Mouse (Mus musculus): Measurements from ENCODE around the gene Meis1. TPM values are rescaled to one million over a fixed set of nuclear protein-coding genes. Genes with fewer than 3 reads are reported as not detected.

The Meis1 gene
- polyA plus RNA-seq, 1 experiment from 2014 or later, result 24.6 TPM

- H3K36me3 ChIP-seq, result peaks cover 12% of the 10 kb centered on the region; the same call in 1 of the 2 replicates
- H3K9me3 ChIP-seq (replicated peaks), result no peaks in the 10 kb centered on the region
- peaks cover 21% of the 10 kb centered on the region for H3K4me1 ChIP-seq
- peak overlapping the region; percentile 89 for H3K4me2 ChIP-seq
- peak overlapping the region; percentile 65 for H3K4me3 ChIP-seq
- WGBS (ENCODE audit: insufficient replicate concordance), result 26% methylated on average over 25 of the region's 25 CpGs
- peak overlapping the region; percentile 74; the same call in 1 of the 2 replicates for H3K9ac ChIP-seq
- H3K27ac ChIP-seq, result peak overlapping the region; percentile 27; the same call in 1 of the 2 replicates
- ATAC-seq, result no peak
- H3K27me3 ChIP-seq (replicated peaks), result peaks cover 51% of the 10 kb centered on the region
Observed at GRCm38 (mm10) chr11:19013141-19014112, 5.4 kb downstream of the Meis1 start.

GRCm38 (mm10) chr11:19012463-19013115, 6.2 kb downstream of the Meis1 start:
- Histone ChIP-seq H3K9me3 (replicated peaks) (no peaks in the 10 kb centered on the region), H3K4me3 (no peak overlapping the region), H3K4me1 (peaks cover 23% of the 10 kb centered on the region), H3K27me3 (replicated peaks) (peaks cover 45% of the 10 kb centered on the region), H3K27ac (peak overlapping the region; percentile 27; the same call in 1 of the 2 replicates), H3K9ac (no peak overlapping the region), H3K4me2 (no peak overlapping the region; the same call in 1 of the 2 replicates), H3K36me3 (peaks cover 12% of the 10 kb centered on the region; the same call in 1 of the 2 replicates)
- ATAC-seq, result no peak
- WGBS (ENCODE audit: insufficient replicate concordance), result 46% methylated on average over 2 of the region's 2 CpGs

- Histone ChIP-seq H3K9ac (no peak overlapping the region), H3K27me3 (replicated peaks) (peaks cover 41% of the 10 kb centered on the region), H3K4me3 (no peak overlapping the region), H3K27ac (no peak overlapping the region), H3K4me1 (peaks cover 26% of the 10 kb centered on the region), H3K9me3 (replicated peaks) (no peaks in the 10 kb centered on the region), H3K4me2 (no peak overlapping the region), H3K36me3 (peaks cover 12% of the 10 kb centered on the region; the same call in 1 of the 2 replicates)
- 74% methylated on average over 2 of the region's 2 CpGs for WGBS (ENCODE audit: insufficient replicate concordance)
- no peak for ATAC-seq
Observed at GRCm38 (mm10) chr11:19012001-19012400, 6.8 kb downstream of the Meis1 start.

GRCm38 (mm10) chr11:19011108-19011805, 7.5 kb downstream of the Meis1 start:
- Histone ChIP-seq H3K4me1 (peaks cover 26% of the 10 kb centered on the region), H3K4me3 (no peak overlapping the region), H3K9me3 (replicated peaks) (no peaks in the 10 kb centered on the region), H3K9ac (no peak overlapping the region), H3K36me3 (peaks cover 12% of the 10 kb centered on the region; the same call in 1 of the 2 replicates), H3K27ac (no peak overlapping the region), H3K27me3 (replicated peaks) (peaks cover 33% of the 10 kb centered on the region), H3K4me2 (no peak overlapping the region)
- ATAC-seq, result no peak
- 56% methylated on average over 9 of the region's 9 CpGs for WGBS (ENCODE audit: insufficient replicate concordance)

- no peak overlapping the region for H3K4me3 ChIP-seq
- H3K27me3 ChIP-seq (replicated peaks), result peaks cover 25% of the 10 kb centered on the region
- peaks cover 22% of the 10 kb centered on the region; the same call in 1 of the 2 replicates for H3K4me1 ChIP-seq
- no peaks in the 10 kb centered on the region for H3K9me3 ChIP-seq (replicated peaks)
- H3K4me2 ChIP-seq, result peak overlapping the region; percentile 38
- H3K9ac ChIP-seq, result no peak overlapping the region
- ATAC-seq, result no peak
- H3K27ac ChIP-seq, result peak overlapping the region; percentile 36; the same call in 1 of the 2 replicates
- H3K36me3 ChIP-seq, result peaks cover 12% of the 10 kb centered on the region; the same call in 1 of the 2 replicates
- WGBS (ENCODE audit: insufficient replicate concordance), result 46% methylated on average over 14 of the region's 14 CpGs
Observed at GRCm38 (mm10) chr11:19010396-19010811, 8.4 kb downstream of the Meis1 start.

GRCm38 (mm10) chr11:19009536-19010395, 9.0 kb downstream of the Meis1 start:
- Histone ChIP-seq H3K9me3 (replicated peaks) (no peaks in the 10 kb centered on the region), H3K27me3 (replicated peaks) (peaks cover 19% of the 10 kb centered on the region), H3K4me2 (peak overlapping the region; percentile 38), H3K4me3 (no peak overlapping the region), H3K4me1 (peaks cover 19% of the 10 kb centered on the region; the same call in 1 of the 2 replicates), H3K36me3 (peaks cover 12% of the 10 kb centered on the region; the same call in 1 of the 2 replicates), H3K9ac (no peak overlapping the region), H3K27ac (peak overlapping the region; percentile 36; the same call in 1 of the 2 replicates)
- ATAC-seq, result no peak
- 55% methylated on average over 17 of the region's 17 CpGs for WGBS (ENCODE audit: insufficient replicate concordance)

- H3K4me3 ChIP-seq, result no peak overlapping the region
- no peak for ATAC-seq
- no peak overlapping the region for H3K9ac ChIP-seq
- peaks cover 12% of the 10 kb centered on the region; the same call in 1 of the 2 replicates for H3K36me3 ChIP-seq
- no peaks in the 10 kb centered on the region for H3K9me3 ChIP-seq (replicated peaks)
- peak overlapping the region; percentile 12; the same call in 1 of the 2 replicates for H3K4me2 ChIP-seq
- WGBS (ENCODE audit: insufficient replicate concordance), result 61% methylated on average over 13 of the region's 13 CpGs
- peaks cover 12% of the 10 kb centered on the region; the same call in 1 of the 2 replicates for H3K4me1 ChIP-seq
- peaks cover 9% of the 10 kb centered on the region for H3K27me3 ChIP-seq (replicated peaks)
- H3K27ac ChIP-seq, result no peak overlapping the region
Observed at GRCm38 (mm10) chr11:19008610-19009384, 10.0 kb downstream of the Meis1 start.

GRCm38 (mm10) chr11:19007541-19008424, 11.0 kb downstream of the Meis1 start:
- Histone ChIP-seq H3K27ac (no peak overlapping the region), H3K9ac (no peak overlapping the region), H3K36me3 (peaks cover 11% of the 10 kb centered on the region; the same call in 1 of the 2 replicates), H3K4me3 (no peak overlapping the region), H3K4me1 (peaks cover 5% of the 10 kb centered on the region; the same call in 1 of the 2 replicates), H3K4me2 (peak overlapping the region; percentile 39; the same call in 1 of the 2 replicates), H3K27me3 (replicated peaks) (no peaks in the 10 kb centered on the region), H3K9me3 (replicated peaks) (no peaks in the 10 kb centered on the region)
- 62% methylated on average over 45 of the region's 45 CpGs for WGBS (ENCODE audit: insufficient replicate concordance)
- no peak; the same call in 1 of the 2 replicates for ATAC-seq

GRCm38 (mm10) chr11:19007068-19007467, 11.7 kb downstream of the Meis1 start:
- H3K4me1 ChIP-seq, result peaks cover 5% of the 10 kb centered on the region; the same call in 1 of the 2 replicates
- no peaks in the 10 kb centered on the region for H3K9me3 ChIP-seq (replicated peaks)
- no peak overlapping the region for H3K9ac ChIP-seq
- H3K4me2 ChIP-seq, result no peak overlapping the region
- no peak for ATAC-seq
- WGBS (ENCODE audit: insufficient replicate concordance), result 62% methylated on average over 5 of the region's 5 CpGs
- H3K27ac ChIP-seq, result no peak overlapping the region
- no peaks in the 10 kb centered on the region for H3K27me3 ChIP-seq (replicated peaks)
- peaks cover 10% of the 10 kb centered on the region; the same call in 1 of the 2 replicates for H3K36me3 ChIP-seq
- H3K4me3 ChIP-seq, result no peak overlapping the region

Measured in liver, embryonic 12.5 days (tissue).